Mouse (Mus musculus) bone marrow, adult 2 months (tissue): ENCODE measurements around the gene Tuba1a.

Experiments
- CTCF ChIP-seq: fragments of 200-500 bp; IDR thresholded peaks from 2 replicates; pipeline ENCODE4 v1.5.1; 2011; ENCODE audit warnings: low read length, control low read depth; ENCODE audit not compliant: control insufficient read depth, insufficient read depth
- POLR2A ChIP-seq: fragments of 200-500 bp; IDR thresholded peaks from 2 replicates; pipeline ENCODE4 v1.6.1; 2011; ENCODE audit warnings: low read depth, mild to moderate bottlenecking, control low read depth, low read length, borderline replicate concordance; ENCODE audit not compliant: control insufficient read depth

DNA sequence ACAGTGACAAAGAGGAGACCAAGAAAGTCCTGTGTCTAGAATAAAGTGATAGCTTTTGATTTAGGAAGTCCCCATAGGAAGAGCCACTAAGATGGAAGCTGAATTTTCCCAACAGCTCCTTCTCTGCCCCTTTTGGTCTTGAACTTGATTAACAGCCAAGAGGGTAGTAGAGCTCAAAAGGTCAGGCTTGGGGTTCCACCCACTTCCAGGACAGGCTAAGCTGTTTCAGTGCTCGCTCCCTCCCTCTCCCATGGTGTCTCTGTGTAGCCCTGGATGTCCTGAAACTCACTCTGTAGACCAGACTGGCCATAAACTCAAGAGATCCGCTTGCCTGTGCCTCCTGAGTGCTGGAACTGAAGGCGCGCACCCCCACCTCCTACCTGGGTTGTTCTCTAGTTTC, 37.5 kb downstream of the Tuba1a start:
- TF ChIP-seq CTCF, result no peak
- no peak for TF ChIP-seq POLR2A
